Mouse (Mus musculus): Measurements from ENCODE around the gene 2210408I21Rik.
"Not testable (repeated sequence)": the region's sequence is repeated elsewhere in the genome, so short reads cannot be mapped to it uniquely, and the experiment has no call there.

2210408I21Rik gene

GRCm38 (mm10) chr13:77134931-77135620 lies at the start of gene 2210408I21Rik, which contains the start of gene Slf1:
2210408I21Rik (plus strand) TSS chr13:77135540.
Slf1 (minus strand) TSS chr13:77135473.
- in situ Hi-C loops (cut with MboI; ENCODE audit: low sequenced_read_pairs) = no loop called here

GRCm38 (mm10) chr13:77092876-77093275 lies 42.5 kb upstream of the 2210408I21Rik start:
- in situ Hi-C loops (cut with MboI; ENCODE audit: low sequenced_read_pairs) = not testable (repeated sequence)

- in situ Hi-C loops (cut with MboI; ENCODE audit: low sequenced_read_pairs) = no loop called here
These were observed 27.6 kb upstream of the 2210408I21Rik start for GRCm38 (mm10) chr13:77107734-77108133.

- in situ Hi-C loops (cut with MboI; ENCODE audit: low sequenced_read_pairs) = no loop called here
These were observed 16.6 kb upstream of the 2210408I21Rik start for GRCm38 (mm10) chr13:77118695-77119094.

GRCm38 (mm10) chr13:77125159-77125558 lies 10.2 kb upstream of the 2210408I21Rik start:
- in situ Hi-C loops (cut with MboI; ENCODE audit: low sequenced_read_pairs) = no loop called here

GRCm38 (mm10) chr13:77128240-77128639 lies 7.1 kb upstream of the 2210408I21Rik start:
- in situ Hi-C loops (cut with MboI; ENCODE audit: low sequenced_read_pairs) = no loop called here

GRCm38 (mm10) chr13:77131132-77131531 lies 4.2 kb upstream of the 2210408I21Rik start:
- in situ Hi-C loops (cut with MboI; ENCODE audit: low sequenced_read_pairs) = no loop called here

GRCm38 (mm10) chr13:77135621-77135981 lies 261 bp downstream of the 2210408I21Rik start:
- in situ Hi-C loops (cut with MboI; ENCODE audit: low sequenced_read_pairs) = no loop called here

- in situ Hi-C loops (cut with MboI; ENCODE audit: low sequenced_read_pairs) = no loop called here
These were observed 5.5 kb downstream of the 2210408I21Rik start for GRCm38 (mm10) chr13:77140890-77141289.

GRCm38 (mm10) chr13:77177931-77178330 lies 42.6 kb downstream of the 2210408I21Rik start:
- in situ Hi-C loops (cut with MboI; ENCODE audit: low sequenced_read_pairs) = no loop called here

GRCm38 (mm10) chr13:77190606-77191005 lies 55.3 kb downstream of the 2210408I21Rik start:
- in situ Hi-C loops (cut with MboI; ENCODE audit: low sequenced_read_pairs) = no loop called here

GRCm38 (mm10) chr13:77192201-77192600 lies 56.9 kb downstream of the 2210408I21Rik start:
- in situ Hi-C loops (cut with MboI; ENCODE audit: low sequenced_read_pairs) = no loop called here

GRCm38 (mm10) chr13:77208764-77209418 lies 73.6 kb downstream of the 2210408I21Rik start:
- in situ Hi-C loops (cut with MboI; ENCODE audit: low sequenced_read_pairs) = loop anchor here (25.0 kb wide), 2 partner anchors 247 to 372 kb away; no protein-coding TSS in a partner anchor

- in situ Hi-C loops (cut with MboI; ENCODE audit: low sequenced_read_pairs) = loop anchor here (25.0 kb wide), 2 partner anchors 251 to 376 kb away; no protein-coding TSS in a partner anchor
These were observed 77.9 kb downstream of the 2210408I21Rik start for GRCm38 (mm10) chr13:77213196-77213595.

GRCm38 (mm10) chr13:77215460-77215859 lies 80.1 kb downstream of the 2210408I21Rik start:
- in situ Hi-C loops (cut with MboI; ENCODE audit: low sequenced_read_pairs) = loop anchor here (25.0 kb wide), 2 partner anchors 253 to 378 kb away; no protein-coding TSS in a partner anchor

GRCm38 (mm10) chr13:77217672-77218280 lies 82.4 kb downstream of the 2210408I21Rik start:
- in situ Hi-C loops (cut with MboI; ENCODE audit: low sequenced_read_pairs) = loop anchor here (25.0 kb wide), 2 partner anchors 255 to 380 kb away; no protein-coding TSS in a partner anchor

- in situ Hi-C loops (cut with MboI; ENCODE audit: low sequenced_read_pairs) = loop anchor here (25.0 kb wide), 2 partner anchors 259 to 384 kb away; no protein-coding TSS in a partner anchor
These were observed 85.7 kb downstream of the 2210408I21Rik start for GRCm38 (mm10) chr13:77221072-77221471.

GRCm38 (mm10) chr13:77256541-77256940 lies 121.2 kb downstream of the 2210408I21Rik start:
- in situ Hi-C loops (cut with MboI; ENCODE audit: low sequenced_read_pairs) = no loop called here

- in situ Hi-C loops (cut with MboI; ENCODE audit: low sequenced_read_pairs) = no loop called here
These were observed 127.5 kb downstream of the 2210408I21Rik start for GRCm38 (mm10) chr13:77262715-77263338.

- in situ Hi-C loops (cut with MboI; ENCODE audit: low sequenced_read_pairs) = no loop called here
These were observed 128.2 kb downstream of the 2210408I21Rik start for GRCm38 (mm10) chr13:77263400-77264179.
